In the genomic region with DNA sequence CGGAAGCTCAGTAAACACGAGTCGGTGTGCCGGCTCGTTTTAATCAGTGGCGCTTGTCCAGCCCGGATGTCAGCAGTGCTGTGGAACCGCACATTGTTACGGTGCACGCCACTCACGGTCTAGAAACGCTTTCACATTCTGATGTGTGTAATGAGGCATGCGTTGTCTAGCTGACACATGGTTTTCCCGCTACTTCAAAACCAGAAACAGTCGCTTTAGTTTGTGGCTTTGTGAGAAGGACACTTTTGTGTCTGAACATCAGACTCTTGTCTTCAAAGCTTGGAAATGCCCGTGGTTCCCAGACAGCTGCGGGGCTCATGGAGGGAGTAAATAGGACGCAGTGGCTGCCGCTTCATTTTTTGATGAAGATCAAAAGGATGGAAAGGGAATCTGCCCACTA, we compare ENCODE assay signal across 9 mouse cellular contexts.
DNase-seq lines count a peak whose midpoint lies in the region; ATAC-seq and TF ChIP-seq lines count a peak whose summit lies in the region.
"Had no signal": no experiment of that assay in that cellular context is flagged by ENCODE, and none has a peak within 500 bp of the region (broad histone marks: within the 10 kb centered on the region; RNA-seq: fewer than 3 reads in every experiment).

No protein-coding gene starts in this region.

- no peak for ATAC-seq in lung, postnatal 0 days
- no peak for ATAC-seq in megakaryocyte-erythroid progenitor cell, adult 5-6 weeks (replicated peaks; ENCODE audit: low FRiP score, low TSS enrichment, poor library complexity, severe bottlenecking)

- peak overlapping the region; percentile 42 for H3K4me3 ChIP-seq in cerebellum, adult 2 months (replicated peaks; ENCODE audit: insufficient read depth, low read depth, low read length)
- H3K4me3 ChIP-seq in testis, adult 2 months (ENCODE audit: control insufficient read depth, low read depth, low read length), result peak overlapping the region; percentile 58
- no peak overlapping the region for H3K4me3 ChIP-seq in lung, postnatal 0 days (ENCODE audit: low read depth, low read length)
- H3K4me3 ChIP-seq in heart, adult 2 months, result no peak overlapping the region

- whole genome bisulfite sequencing in cerebellum, adult 2 months, result 9% methylated on average over 19 of the region's 19 CpGs
- 56% methylated on average over 19 of the region's 19 CpGs for whole genome bisulfite sequencing in lung, postnatal 0 days
- 84% methylated on average over 19 of the region's 19 CpGs for WGBS in heart, adult 2 months

- no peaks in the 10 kb centered on the region for H3K4me1 ChIP-seq in cerebellum, adult 2 months (ENCODE audit: control insufficient read depth, insufficient read depth, low read length)
- H3K4me1 ChIP-seq in testis, adult 2 months (ENCODE audit: control insufficient read depth, insufficient read depth, low read length), result peaks cover 2% of the 10 kb centered on the region; the same call in 1 of the 2 replicates
- no peaks in the 10 kb centered on the region for H3K4me1 ChIP-seq in lung, postnatal 0 days (ENCODE audit: insufficient read depth, low read depth, low read length)
- H3K4me1 ChIP-seq in heart, adult 2 months (ENCODE audit: control insufficient read depth, insufficient read depth, low read length), result no peaks in the 10 kb centered on the region

- intact Hi-C loops in heart, adult 2 months (cut with DNase I), result no loop called here

- TF ChIP-seq EP300 in lung, postnatal 0 days (IDR thresholded peaks at IDR 0.05), result no peak
- no peak for TF ChIP-seq EP300 in heart, adult 2 months (IDR thresholded peaks at IDR 0.05; ENCODE audit: insufficient read depth, low read depth, low read length)

- H3K9ac ChIP-seq in lung, postnatal 0 days (replicated peaks; ENCODE audit: low read depth), result no peak overlapping the region
- no peak overlapping the region for H3K9ac ChIP-seq in heart, adult 2 months (ENCODE audit: low read depth, low read length)

- no peaks in the 10 kb centered on the region for H3K36me3 ChIP-seq in testis, adult 2 months (ENCODE audit: control insufficient read depth, insufficient read depth, low read length)
- no peaks in the 10 kb centered on the region for H3K36me3 ChIP-seq in lung, postnatal 0 days (ENCODE audit: insufficient read depth, low read length)
- no peaks in the 10 kb centered on the region for H3K36me3 ChIP-seq in heart, adult 2 months (ENCODE audit: control insufficient read depth, insufficient read depth, low read length)

- no peak overlapping the region for H3K27ac ChIP-seq in cerebellum, adult 2 months (ENCODE audit: insufficient read depth, low read length)
- H3K27ac ChIP-seq in testis, adult 2 months (ENCODE audit: control insufficient read depth, insufficient read depth, low read depth, low read length), result no peak overlapping the region
- no peak overlapping the region for H3K27ac ChIP-seq in lung, postnatal 0 days (ENCODE audit: low read length)
- H3K27ac ChIP-seq in heart, adult 2 months, result no peak overlapping the region

- H3K4me2 ChIP-seq in lung, postnatal 0 days (replicated peaks; ENCODE audit: low read depth, low read length), result peak overlapping the region; percentile 32; the same call in 1 of the 2 replicates

- H3K79me2 ChIP-seq in heart, adult 2 months (replicated peaks; ENCODE audit: control insufficient read depth, insufficient read depth, low read length), result no peaks in the 10 kb centered on the region; the same call in 1 of the 2 replicates

- H3K27me3 ChIP-seq in cerebellum, adult 2 months (ENCODE audit: control insufficient read depth, insufficient read depth, low read length), result no peaks in the 10 kb centered on the region
- no peaks in the 10 kb centered on the region; the same call in 1 of the 2 replicates for H3K27me3 ChIP-seq in testis, adult 2 months (ENCODE audit: control insufficient read depth, insufficient read depth, low read length)
- H3K27me3 ChIP-seq in lung, postnatal 0 days (replicated peaks; ENCODE audit: insufficient read depth, low read length), result no peaks in the 10 kb centered on the region
- no peaks in the 10 kb centered on the region for H3K27me3 ChIP-seq in heart, adult 2 months (ENCODE audit: control insufficient read depth, insufficient read depth, low read length)

- DNase-seq in cerebellum, adult 2 months, result peak; percentile 16 to 17
- no peak for DNase-seq in cerebellum, adult 9-11 months
- no peak for DNase-seq in testis, postnatal 14 days (ENCODE audit: low spot score)
- DNase-seq in lung, postnatal 0 days (ENCODE audit: low spot score), result no peak
- DNase-seq in spleen, postnatal 14 days (ENCODE audit: low spot score in 2 of 2), result no peak
- DNase-seq in heart, adult 2 months, result no peak
- DNase-seq: heart, adult 11 months had no signal

- no peak for TF ChIP-seq POLR2A in cerebellum, adult 2 months (IDR thresholded peaks at IDR 0.05; ENCODE audit: borderline replicate concordance, insufficient read depth, low read length)
- no peak; the same call in 1 of the 2 replicates for TF ChIP-seq POLR2A in testis, adult 2 months (IDR thresholded peaks at IDR 0.05; ENCODE audit: control insufficient read depth, low read depth, low read length)
- TF ChIP-seq POLR2A in heart, adult 2 months (IDR thresholded peaks at IDR 0.05; ENCODE audit: insufficient read depth, low read depth, low read length), result no peak

- TF ChIP-seq CTCF in cerebellum, adult 2 months (IDR thresholded peaks at IDR 0.05; ENCODE audit: borderline replicate concordance, insufficient read depth, low read depth, low read length), result no peak
- no peak for TF ChIP-seq CTCF in testis, adult 2 months (IDR thresholded peaks at IDR 0.05; ENCODE audit: control insufficient read depth, insufficient read depth, insufficient replicate concordance, low read depth, low read length)
- no peak for TF ChIP-seq CTCF in lung, postnatal 0 days (IDR thresholded peaks at IDR 0.05)
- no peak for TF ChIP-seq CTCF in heart, adult 2 months (IDR thresholded peaks at IDR 0.05)

- H3K9me3 ChIP-seq in lung, postnatal 0 days (ENCODE audit: low read length), result no peaks in the 10 kb centered on the region

Comparison
In these comparisons a context has a peak if more than half of its experiments do, and no peak if none do; other contexts are left out.
1. DNase-seq: peak in cerebellum, adult 2 months (2 of 2); none in cerebellum, adult 9-11 months (single experiment), testis, postnatal 14 days (single experiment), lung, postnatal 0 days (single experiment), spleen, postnatal 14 days (0 of 2) and heart, adult 2 months (0 of 2).
2. H3K4me3 ChIP-seq: peak in cerebellum, adult 2 months (single experiment) and testis, adult 2 months (single experiment); none in lung, postnatal 0 days (single experiment) and heart, adult 2 months (single experiment).